10 mouse cellular contexts compared by ENCODE assay signal in genomic region chr16:84620861-84621260, GRCm38 (mm10).
A peak's percentile ranks its signal among the peaks of the same experiment; 100 is the strongest.
DNase-seq lines count a peak whose midpoint lies in the region; ATAC-seq and TF ChIP-seq lines count a peak whose summit lies in the region.
"Had no signal": no experiment of that assay in that cellular context is flagged by ENCODE, and none has a peak within 500 bp of the region (broad histone marks: within the 10 kb centered on the region; RNA-seq: fewer than 3 reads in every experiment).

No protein-coding gene starts in this region.

- no CpG with 5 or more reads among the region's 1 CpGs for WGBS in hindbrain, postnatal 0 days
- no CpG with 5 or more reads among the region's 1 CpGs for WGBS in hindbrain, embryonic 10.5 days
- WGBS in lung, postnatal 0 days = no CpG with 5 or more reads among the region's 1 CpGs
- WGBS in intestine, embryonic 14.5 days = 67% methylated on average over 1 of the region's 1 CpGs

- no peaks in the 10 kb centered on the region for H3K79me2 ChIP-seq in myocyte (ENCODE audit: control insufficient read depth, insufficient read depth)

- no peak for DNase-seq in hindbrain, postnatal 0 days (ENCODE audit: low spot score)
- no peak for DNase-seq in hindbrain, embryonic 10.5 days (ENCODE audit: low spot score)
- no peak for DNase-seq in lung, postnatal 0 days (ENCODE audit: low spot score)
- no peak for DNase-seq in lung, postnatal 14 days
- DNase-seq in intestine, embryonic 14.5 days (ENCODE audit: low spot score) = no peak
- DNase-seq in right cerebral cortex, postnatal 10 days (ENCODE audit: low spot score in 2 of 2) = no peak
- DNase-seq: cerebellum, adult 11 months had no signal

- no peak for TF ChIP-seq POLR2A in myocyte (IDR thresholded peaks at IDR 0.05; ENCODE audit: insufficient read length, low read depth)

- TF ChIP-seq CTCF in hindbrain, postnatal 0 days (IDR thresholded peaks at IDR 0.05; ENCODE audit: low read depth) = no peak
- no peak for TF ChIP-seq CTCF in lung, postnatal 0 days (IDR thresholded peaks at IDR 0.05)

- H3ac ChIP-seq in myocyte (ENCODE audit: control insufficient read depth, insufficient read length) = no peak overlapping the region

- ATAC-seq in hindbrain, postnatal 0 days = no peak
- no peak for ATAC-seq in lung, postnatal 0 days
- no peak for ATAC-seq in intestine, embryonic 14.5 days (replicated peaks; ENCODE audit: low FRiP score, low TSS enrichment, low read depth)
- no peak for ATAC-seq in cerebellum, adult (ENCODE audit: insufficient number of reproducible peaks, low FRiP score, low TSS enrichment)

- no peaks in the 10 kb centered on the region for H3K36me3 ChIP-seq in hindbrain, postnatal 0 days (ENCODE audit: insufficient read depth, low read length)
- H3K36me3 ChIP-seq in hindbrain, embryonic 10.5 days = no peaks in the 10 kb centered on the region
- H3K36me3 ChIP-seq in lung, postnatal 0 days (ENCODE audit: insufficient read depth, low read length) = no peaks in the 10 kb centered on the region
- no peaks in the 10 kb centered on the region for H3K36me3 ChIP-seq in intestine, embryonic 14.5 days (ENCODE audit: control insufficient read depth, insufficient read depth, low read length)
- H3K36me3 ChIP-seq in myocyte (ENCODE audit: control insufficient read depth, insufficient read depth) = no peaks in the 10 kb centered on the region

- H3K4me1 ChIP-seq in hindbrain, postnatal 0 days (ENCODE audit: insufficient read depth, low read length) = no peaks in the 10 kb centered on the region
- H3K4me1 ChIP-seq in hindbrain, embryonic 10.5 days (replicated peaks) = no peaks in the 10 kb centered on the region
- H3K4me1 ChIP-seq in lung, postnatal 0 days (ENCODE audit: insufficient read depth, low read depth, low read length) = no peaks in the 10 kb centered on the region
- no peaks in the 10 kb centered on the region for H3K4me1 ChIP-seq in intestine, embryonic 14.5 days (replicated peaks; ENCODE audit: control insufficient read depth, insufficient read depth, low read length)
- H3K4me1 ChIP-seq: forebrain, embryonic 13.5 days had no signal

- H3K27me3 ChIP-seq in hindbrain, postnatal 0 days (ENCODE audit: insufficient read depth, low read length) = no peaks in the 10 kb centered on the region
- no peaks in the 10 kb centered on the region for H3K27me3 ChIP-seq in hindbrain, embryonic 10.5 days (ENCODE audit: insufficient read depth, poor library complexity, severe bottlenecking)
- no peaks in the 10 kb centered on the region for H3K27me3 ChIP-seq in lung, postnatal 0 days (replicated peaks; ENCODE audit: insufficient read depth, low read length)
- H3K27me3 ChIP-seq in intestine, embryonic 14.5 days (replicated peaks; ENCODE audit: control insufficient read depth, insufficient read depth, low read length) = no peaks in the 10 kb centered on the region
- H3K27me3 ChIP-seq in myocyte (ENCODE audit: control insufficient read depth, insufficient read depth, insufficient read length) = no peaks in the 10 kb centered on the region
- H3K27me3 ChIP-seq: forebrain, embryonic 13.5 days had no signal

- TF ChIP-seq EP300 in lung, postnatal 0 days (IDR thresholded peaks at IDR 0.05) = no peak

- H3K4me2 ChIP-seq in hindbrain, postnatal 0 days (ENCODE audit: low read depth, low read length) = 0 out of 2 replicates have a peak overlapping the region, but pooled peaks have one; percentile 7
- H3K4me2 ChIP-seq in lung, postnatal 0 days (replicated peaks; ENCODE audit: low read depth, low read length) = peak overlapping the region; percentile 20; the same call in 1 of the 2 replicates
- H3K4me2 ChIP-seq in intestine, embryonic 14.5 days (ENCODE audit: low read length) = peak overlapping the region; percentile 15; the same call in 1 of the 2 replicates
- peak overlapping the region; percentile 56 for H3K4me2 ChIP-seq in myocyte (ENCODE audit: low read depth)
- H3K4me2 ChIP-seq: forebrain, embryonic 13.5 days had no signal

- no peaks in the 10 kb centered on the region for H3K9me3 ChIP-seq in hindbrain, postnatal 0 days (ENCODE audit: low read length)
- H3K9me3 ChIP-seq in hindbrain, embryonic 10.5 days = no peaks in the 10 kb centered on the region
- H3K9me3 ChIP-seq in lung, postnatal 0 days (ENCODE audit: low read length) = no peaks in the 10 kb centered on the region
- no peaks in the 10 kb centered on the region for H3K9me3 ChIP-seq in intestine, embryonic 14.5 days (ENCODE audit: control insufficient read depth, low read length)
- H3K9me3 ChIP-seq: forebrain, embryonic 13.5 days had no signal

- no peak overlapping the region for H3K9ac ChIP-seq in hindbrain, postnatal 0 days (replicated peaks; ENCODE audit: low read length)
- H3K9ac ChIP-seq in lung, postnatal 0 days (replicated peaks; ENCODE audit: low read depth) = no peak overlapping the region
- H3K9ac ChIP-seq in intestine, embryonic 14.5 days (ENCODE audit: low read length) = no peak overlapping the region
- H3K9ac ChIP-seq: forebrain, embryonic 13.5 days had no signal

- no peak overlapping the region for H3K4me3 ChIP-seq in hindbrain, postnatal 0 days (ENCODE audit: low read length)
- H3K4me3 ChIP-seq in hindbrain, embryonic 10.5 days = no peak overlapping the region
- H3K4me3 ChIP-seq in lung, postnatal 0 days (ENCODE audit: low read depth, low read length) = peak overlapping the region; percentile 21
- H3K4me3 ChIP-seq in intestine, embryonic 14.5 days (ENCODE audit: low read depth, low read length) = no peak overlapping the region
- peak overlapping the region; percentile 7 for H3K4me3 ChIP-seq in myocyte
- H3K4me3 ChIP-seq: forebrain, embryonic 13.5 days had no signal

- H3K27ac ChIP-seq in hindbrain, postnatal 0 days = no peak overlapping the region
- no peak overlapping the region for H3K27ac ChIP-seq in hindbrain, embryonic 10.5 days
- no peak overlapping the region for H3K27ac ChIP-seq in lung, postnatal 0 days (ENCODE audit: low read length)
- H3K27ac ChIP-seq in intestine, embryonic 14.5 days (ENCODE audit: low read depth) = no peak overlapping the region
- H3K27ac ChIP-seq: forebrain, embryonic 13.5 days had no signal

TF ChIP-seq in myocyte, 11 proteins besides CTCF, POLR2A, EP300 and RAD21:
- TF ChIP-seq TCF12 (IDR thresholded peaks at IDR 0.05; ENCODE audit: insufficient read depth, poor library complexity, severe bottlenecking) (no peak), MYOD1 (IDR thresholded peaks at IDR 0.05; ENCODE audit: control insufficient read depth in 1 of 3, insufficient read length in 2 of 3, low read depth in 2 of 3) (no peak), MYOG (IDR thresholded peaks at IDR 0.05; ENCODE audit: control insufficient read depth in 1 of 3, insufficient read depth in 1 of 3, insufficient read length in 2 of 3, low read depth in 2 of 3) (no peak), E2F4 (IDR thresholded peaks at IDR 0.05; ENCODE audit: insufficient read depth) (no peak)

Comparison
In these comparisons a context has a peak if more than half of its experiments do, and no peak if none do; other contexts are left out.
1. H3K4me3 ChIP-seq: peak in lung, postnatal 0 days (single experiment) and myocyte (single experiment); none in hindbrain, postnatal 0 days (single experiment), hindbrain, embryonic 10.5 days (single experiment) and intestine, embryonic 14.5 days (single experiment).
2. Peak in every context shown above with its lines, with median percentiles within 50 percentile points of each other: H3K4me2 ChIP-seq.